Comparison of ENCODE assay signal across 27 mouse cellular contexts in the genomic region with DNA sequence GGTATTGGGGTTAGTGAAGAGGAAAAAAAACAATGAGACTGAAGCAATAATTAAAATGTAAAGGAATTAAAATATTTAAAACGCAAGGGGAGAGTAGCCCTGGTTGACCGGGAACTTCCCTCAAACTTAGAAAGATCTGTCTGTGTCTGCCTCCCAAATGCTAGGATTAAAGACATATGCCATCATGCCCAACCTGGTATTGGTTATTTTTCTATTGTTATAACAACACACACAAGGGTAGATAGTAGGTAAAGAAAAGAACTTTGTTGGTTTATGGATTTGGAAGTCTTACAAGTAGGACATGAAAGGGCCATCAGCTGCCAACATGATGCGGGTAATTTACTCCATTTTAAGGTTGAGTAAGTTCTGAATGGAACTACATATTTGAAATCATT. TPM values are rescaled to one million over a fixed set of nuclear protein-coding genes. Genes with fewer than 3 reads are reported as not detected.
DNase-seq lines count a peak whose midpoint lies in the region; ATAC-seq and TF ChIP-seq lines count a peak whose summit lies in the region.
"Had no signal": no experiment of that assay in that cellular context is flagged by ENCODE, and none has a peak within 500 bp of the region (broad histone marks: within the 10 kb centered on the region; RNA-seq: fewer than 3 reads in every experiment).

No protein-coding gene starts in this region.

- no peak for TF ChIP-seq CTCF in hindbrain, postnatal 0 days (IDR thresholded peaks at IDR 0.05; ENCODE audit: low read depth)

- peaks cover 59% of the 10 kb centered on the region for H3K4me1 ChIP-seq in forebrain, embryonic 10.5 days
- H3K4me1 ChIP-seq in forebrain, embryonic 14.5 days (ENCODE audit: control insufficient read depth, insufficient read depth, low read length): peaks cover 8% of the 10 kb centered on the region; the same call in 1 of the 2 replicates
- 0 out of 2 replicates have a peak, but pooled peaks cover 9% of the 10 kb centered on the region for H3K4me1 ChIP-seq in hindbrain, postnatal 0 days (ENCODE audit: insufficient read depth, low read length)
- peaks cover 34% of the 10 kb centered on the region for H3K4me1 ChIP-seq in hindbrain, embryonic 14.5 days (replicated peaks; ENCODE audit: control insufficient read depth, insufficient read depth, low read length)
- peaks cover 21% of the 10 kb centered on the region for H3K4me1 ChIP-seq in neural tube, embryonic 15.5 days

- 93% methylated on average over 3 of the region's 3 CpGs for WGBS in forebrain, embryonic 10.5 days
- WGBS in forebrain, embryonic 14.5 days: 61% methylated on average over 3 of the region's 3 CpGs
- WGBS in hindbrain, postnatal 0 days: 83% methylated on average over 3 of the region's 3 CpGs
- 81% methylated on average over 3 of the region's 3 CpGs for WGBS in hindbrain, embryonic 14.5 days
- 89% methylated on average over 3 of the region's 3 CpGs for WGBS in neural tube, embryonic 15.5 days

- no peaks in the 10 kb centered on the region for H3K27me3 ChIP-seq in forebrain, embryonic 10.5 days (ENCODE audit: poor library complexity, severe bottlenecking)
- H3K27me3 ChIP-seq in forebrain, embryonic 14.5 days (replicated peaks; ENCODE audit: control insufficient read depth, insufficient read depth, low read length): no peaks in the 10 kb centered on the region
- H3K27me3 ChIP-seq in hindbrain, postnatal 0 days (ENCODE audit: insufficient read depth, low read length): no peaks in the 10 kb centered on the region
- H3K27me3 ChIP-seq in hindbrain, embryonic 14.5 days (ENCODE audit: control insufficient read depth, insufficient read depth, low read length): no peaks in the 10 kb centered on the region
- no peaks in the 10 kb centered on the region for H3K27me3 ChIP-seq in neural tube, embryonic 15.5 days (replicated peaks)
- H3K27me3 ChIP-seq: CH12.LX; forebrain, embryonic 13.5 days; heart, embryonic 15.5 days; hindbrain, embryonic 12.5 days; lung, embryonic 15.5 days; midbrain, embryonic 12.5 days; Patski; stomach, embryonic 15.5 days had no signal

- DNase-seq in forebrain, embryonic 10.5 days (ENCODE audit: extremely low spot score, low spot score): no peak
- no peak for DNase-seq in forebrain, embryonic 14.5 days (ENCODE audit: low spot score)
- no peak for DNase-seq in hindbrain, postnatal 0 days (ENCODE audit: low spot score)
- no peak for DNase-seq in hindbrain, embryonic 14.5 days (ENCODE audit: low spot score)
- DNase-seq in neural tube, embryonic 10.5 days (ENCODE audit: extremely low spot score, low spot score): no peak
- no peak for DNase-seq in adrenal gland, postnatal 14 days
- DNase-seq: adrenal gland, postnatal 10 days; cerebellum, adult 18-20 months; cerebellum, postnatal 10 days; gastrocnemius, postnatal 10 days; heart, postnatal 36 days; kidney, adult 11 months; kidney, postnatal 14 days; liver; right cerebral cortex, postnatal 25 days had no signal

- no peak overlapping the region for H3K4me2 ChIP-seq in forebrain, embryonic 14.5 days (ENCODE audit: low read length)
- H3K4me2 ChIP-seq in hindbrain, postnatal 0 days (ENCODE audit: low read depth, low read length): peak overlapping the region; percentile 14; the same call in 1 of the 2 replicates
- no peak overlapping the region for H3K4me2 ChIP-seq in hindbrain, embryonic 14.5 days (replicated peaks)
- 0 out of 2 replicates have a peak overlapping the region, but pooled peaks have one; percentile 0 for H3K4me2 ChIP-seq in neural tube, embryonic 15.5 days
- H3K4me2 ChIP-seq: heart, embryonic 15.5 days; hindbrain, embryonic 12.5 days; lung, embryonic 15.5 days; midbrain, embryonic 12.5 days; stomach, embryonic 15.5 days had no signal

- no peaks in the 10 kb centered on the region for H3K9me3 ChIP-seq in forebrain, embryonic 10.5 days
- no peaks in the 10 kb centered on the region for H3K9me3 ChIP-seq in forebrain, embryonic 14.5 days (replicated peaks; ENCODE audit: control insufficient read depth, low read length)
- H3K9me3 ChIP-seq in hindbrain, postnatal 0 days (ENCODE audit: low read length): no peaks in the 10 kb centered on the region
- H3K9me3 ChIP-seq in hindbrain, embryonic 14.5 days (ENCODE audit: control insufficient read depth, low read length): no peaks in the 10 kb centered on the region
- H3K9me3 ChIP-seq in neural tube, embryonic 15.5 days (replicated peaks): no peaks in the 10 kb centered on the region
- H3K9me3 ChIP-seq: forebrain, embryonic 13.5 days; heart, embryonic 10.5 days; heart, embryonic 15.5 days; hindbrain, embryonic 12.5 days; lung, embryonic 15.5 days; stomach, embryonic 15.5 days had no signal

- peaks cover 28% of the 10 kb centered on the region for H3K36me3 ChIP-seq in forebrain, embryonic 10.5 days (replicated peaks)
- no peaks in the 10 kb centered on the region for H3K36me3 ChIP-seq in forebrain, embryonic 14.5 days (ENCODE audit: control insufficient read depth, insufficient read depth, low read length)
- H3K36me3 ChIP-seq in hindbrain, postnatal 0 days (ENCODE audit: insufficient read depth, low read length): no peaks in the 10 kb centered on the region
- H3K36me3 ChIP-seq in hindbrain, embryonic 14.5 days (replicated peaks; ENCODE audit: control insufficient read depth, insufficient read depth): no peaks in the 10 kb centered on the region
- no peaks in the 10 kb centered on the region for H3K36me3 ChIP-seq in neural tube, embryonic 15.5 days
- H3K36me3 ChIP-seq: heart, embryonic 15.5 days; hindbrain, embryonic 12.5 days; lung, embryonic 15.5 days; stomach, embryonic 15.5 days had no signal

- peak overlapping the region; percentile 6; the same call in 1 of the 2 replicates for H3K4me3 ChIP-seq in forebrain, embryonic 10.5 days
- no peak overlapping the region for H3K4me3 ChIP-seq in forebrain, embryonic 14.5 days (ENCODE audit: low read depth, low read length)
- no peak overlapping the region for H3K4me3 ChIP-seq in hindbrain, postnatal 0 days (ENCODE audit: low read length)
- no peak overlapping the region for H3K4me3 ChIP-seq in hindbrain, embryonic 14.5 days (replicated peaks; ENCODE audit: low read length)
- no peak overlapping the region for H3K4me3 ChIP-seq in neural tube, embryonic 15.5 days (replicated peaks)
- H3K4me3 ChIP-seq: erythroblast, embryonic 14.5 days; forebrain, embryonic 13.5 days; heart, embryonic 10.5 days; heart, embryonic 15.5 days; hindbrain, embryonic 12.5 days; lung, embryonic 15.5 days; midbrain, embryonic 12.5 days; stomach, embryonic 15.5 days had no signal

- ATAC-seq in forebrain, embryonic 14.5 days: no peak
- ATAC-seq in hindbrain, postnatal 0 days: no peak
- ATAC-seq in hindbrain, embryonic 14.5 days (ENCODE audit: low FRiP score): no peak
- ATAC-seq in neural tube, embryonic 15.5 days (ENCODE audit: low FRiP score): no peak
- ATAC-seq: forebrain, embryonic 13.5 days; inflammation-experienced regulatory T-cells, adult 6 months; Patski had no signal

- H3K27ac ChIP-seq in forebrain, embryonic 10.5 days: no peak overlapping the region
- H3K27ac ChIP-seq in forebrain, embryonic 14.5 days (ENCODE audit: low read depth, low read length): no peak overlapping the region
- no peak overlapping the region for H3K27ac ChIP-seq in hindbrain, postnatal 0 days
- no peak overlapping the region for H3K27ac ChIP-seq in hindbrain, embryonic 14.5 days
- H3K27ac ChIP-seq in neural tube, embryonic 15.5 days (replicated peaks): no peak overlapping the region
- H3K27ac ChIP-seq: forebrain, embryonic 13.5 days; heart, embryonic 10.5 days; heart, embryonic 15.5 days; hindbrain, embryonic 12.5 days; lung, embryonic 15.5 days; midbrain, embryonic 12.5 days; stomach, embryonic 15.5 days had no signal

- H3K9ac ChIP-seq in forebrain, embryonic 14.5 days (ENCODE audit: low read length): no peak overlapping the region
- H3K9ac ChIP-seq in hindbrain, postnatal 0 days (replicated peaks; ENCODE audit: low read length): no peak overlapping the region
- no peak overlapping the region for H3K9ac ChIP-seq in hindbrain, embryonic 14.5 days
- H3K9ac ChIP-seq in neural tube, embryonic 15.5 days (replicated peaks): no peak overlapping the region
- H3K9ac ChIP-seq: forebrain, embryonic 13.5 days; heart, embryonic 15.5 days; hindbrain, embryonic 12.5 days; lung, embryonic 15.5 days; midbrain, embryonic 12.5 days; stomach, embryonic 15.5 days had no signal

RNA-seq across cellular contexts. Expression of a gene that starts 4.2 kb away (rescaled TPM):
- 42.0 and 52.5 TPM in 2 replicates for polyA plus RNA-seq in forebrain, embryonic 10.5 days (2016; fragmentation: Nextera tagmentation; extraction: Ambion mirVana)
- 23.8 and 29.2 TPM in 2 replicates for polyA plus RNA-seq in forebrain, embryonic 14.5 days (2014; fragmentation: Nextera tagmentation; extraction: Ambion mirVana)
- 17.6 and 18.3 TPM in 2 replicates for total RNA-seq in hindbrain, postnatal 0 days (2014; rRNA removed)
- 12.7 and 13.3 TPM in 2 replicates for polyA plus RNA-seq in hindbrain, postnatal 0 days (2015; fragmentation: Nextera tagmentation; extraction: Ambion mirVana)
- polyA plus RNA-seq in hindbrain, embryonic 14.5 days (2014; fragmentation: Nextera tagmentation; extraction: Ambion mirVana): 24.9 and 28.0 TPM in 2 replicates
- polyA plus RNA-seq in neural tube, embryonic 15.5 days (2015; fragmentation: Nextera tagmentation; extraction: Ambion mirVana): 31.1 and 36.4 TPM in 2 replicates
- 25.8 and 37.1 TPM in 2 replicates for total RNA-seq in adrenal gland, postnatal 14 days (2021)

Comparison
In these comparisons a context has a peak if more than half of its experiments do, and no peak if none do; other contexts are left out.
1. H3K4me2 ChIP-seq: peak in hindbrain, postnatal 0 days (single experiment) and neural tube, embryonic 15.5 days (single experiment); none in forebrain, embryonic 14.5 days (single experiment) and hindbrain, embryonic 14.5 days (single experiment).